Mouse (Mus musculus): Measurements from ENCODE around the gene Amn.

Gene Amn

DNA sequence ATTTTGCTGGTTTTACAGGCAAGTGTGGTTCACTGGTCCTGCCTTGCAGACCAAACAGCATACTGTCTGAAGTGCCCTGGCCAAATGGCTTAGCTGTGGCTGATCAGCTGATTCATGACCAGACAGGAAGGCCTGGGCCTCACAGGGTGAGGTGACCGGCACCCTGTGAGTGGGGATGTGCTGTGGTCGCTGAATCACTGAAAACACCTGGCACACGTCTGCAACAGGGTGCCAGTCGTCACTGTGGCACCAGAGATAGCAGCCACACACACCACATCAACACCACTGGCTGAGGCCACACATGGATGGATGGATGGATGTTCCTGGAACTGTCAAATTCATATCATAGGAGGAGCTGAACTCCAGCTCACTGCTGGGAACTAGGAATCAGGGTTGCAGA, 52.5 kb downstream of the Amn start:
- DNase-seq (ENCODE audit: low spot score), result no peak

- DNase-seq (ENCODE audit: low spot score), result no peak
Observed at GRCm38 (mm10) chr12:111324536-111324935, 53.6 kb downstream of the Amn start.

DNA sequence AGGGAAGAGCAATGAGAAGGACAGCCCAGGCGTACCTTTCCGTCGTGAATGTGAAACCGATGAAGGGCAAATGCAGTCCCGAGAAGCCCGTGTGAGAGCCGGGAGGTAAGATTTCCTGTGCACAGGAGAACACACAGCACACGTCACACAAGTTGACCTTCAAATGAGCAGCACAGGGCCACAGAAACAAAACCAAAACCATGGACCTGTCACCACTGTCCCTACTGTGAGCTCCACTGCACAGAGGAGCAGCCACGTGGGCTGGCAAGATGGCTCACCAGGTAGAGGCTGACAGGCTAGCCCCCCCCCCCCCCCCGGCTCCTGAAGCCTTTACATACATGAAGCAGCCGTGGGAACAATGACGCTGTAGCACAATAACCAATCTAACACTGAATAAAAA, 54.1 kb downstream of the Amn start:
- DNase-seq (ENCODE audit: low spot score), result no peak

DNA sequence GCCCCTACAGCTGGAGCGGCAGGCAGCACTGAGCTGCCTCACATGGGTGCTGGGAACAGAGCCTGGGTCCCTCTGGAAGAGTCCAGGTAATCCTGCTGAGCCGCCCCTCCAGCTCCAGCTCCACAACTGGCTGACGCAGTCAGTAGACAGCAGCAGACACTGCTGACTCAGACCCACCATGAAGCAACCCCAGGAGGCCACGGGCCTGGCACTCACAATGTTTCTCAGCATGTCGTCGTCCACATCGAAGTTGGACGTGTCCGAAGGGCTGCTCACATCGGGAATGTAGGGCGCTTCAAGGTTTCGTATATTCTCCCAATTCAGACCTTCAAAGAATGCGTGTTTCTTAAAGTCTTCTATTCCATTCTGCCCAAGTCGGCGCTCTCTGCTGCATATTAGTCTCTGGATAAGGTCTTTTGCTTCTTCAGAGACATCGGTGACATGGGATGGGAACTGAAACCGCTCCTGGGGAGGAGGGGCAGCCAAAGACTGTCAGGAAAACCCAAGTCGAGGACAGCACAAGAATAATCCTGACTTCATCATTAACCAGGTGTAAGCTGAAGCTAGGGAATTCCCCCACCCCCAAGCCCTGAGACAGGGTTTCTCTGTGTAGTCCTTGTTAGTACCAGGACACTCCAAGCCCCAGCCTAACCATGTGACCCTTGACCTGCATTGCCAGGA, 55.0 kb downstream of the Amn start:
- no peak for DNase-seq (ENCODE audit: low spot score)

Data from ovary, adult 18-20 months (tissue).